Mouse (Mus musculus) olfactory bulb, adult 2 months (tissue): Measurements from ENCODE around the gene Tnc.

Source experiments
- CTCF ChIP-seq: fragments of 200-500 bp; IDR thresholded peaks from 2 replicates; pipeline ENCODE4 v1.5.1; 2012; ENCODE audit warnings: low read depth, mild to moderate bottlenecking, low read length, moderate library complexity; ENCODE audit not compliant: insufficient read depth
- POLR2A ChIP-seq: fragments of 200-500 bp; IDR thresholded peaks from 2 replicates; pipeline ENCODE4 v1.6.1; 2012; ENCODE audit warnings: mild to moderate bottlenecking, low read depth, low read length, moderate library complexity; ENCODE audit not compliant: insufficient read depth

DNA sequence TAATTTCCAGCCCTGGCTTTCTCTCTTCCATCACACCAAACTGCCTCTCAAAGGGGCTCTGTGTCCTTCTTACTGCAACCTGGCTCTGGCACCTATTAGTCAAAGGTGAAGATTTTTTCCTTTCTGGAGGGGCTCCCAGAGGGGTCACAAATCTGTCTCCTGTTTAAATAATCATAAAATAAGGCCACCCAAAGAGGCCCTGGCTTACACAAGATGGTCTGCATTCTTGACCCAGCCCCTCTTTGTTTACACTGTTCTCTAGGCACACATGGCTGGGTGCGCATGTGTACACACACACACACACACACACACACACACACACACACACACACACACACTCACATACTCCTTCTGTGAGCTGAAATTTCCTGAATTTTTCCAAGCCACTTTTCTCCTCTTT is 83.4 kb downstream of the Tnc start:
- TF ChIP-seq CTCF (no peak), POLR2A (no peak)
